Mouse (Mus musculus) embryo, embryonic 11 days (tissue): ENCODE results near the gene Angptl4.

Source experiments
- DNase-seq: peaks from one replicate; pipeline ENCODE4 v3.0.0-alpha.2; 2015

The Angptl4 gene

DNA sequence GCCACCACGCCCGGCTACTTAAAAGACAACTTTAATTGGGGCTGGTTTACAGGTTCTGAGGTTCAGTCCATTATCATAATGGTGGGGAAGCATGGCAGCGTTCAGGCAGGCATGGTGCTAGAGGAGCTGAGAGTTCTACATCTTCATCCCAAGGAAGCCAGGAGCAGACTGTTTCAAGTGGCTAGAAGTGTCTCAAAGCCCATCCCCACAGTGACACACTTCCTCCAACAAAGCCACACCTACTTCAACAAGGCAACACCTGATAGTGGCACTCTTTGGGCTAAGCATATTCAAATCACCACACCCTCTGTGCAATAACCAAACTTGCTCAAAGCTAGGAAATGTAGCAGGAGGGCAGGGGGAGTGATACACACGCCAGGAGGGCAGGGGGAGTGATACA, 22.6 kb upstream of the Angptl4 start:
- DNase-seq, result no peak

DNA sequence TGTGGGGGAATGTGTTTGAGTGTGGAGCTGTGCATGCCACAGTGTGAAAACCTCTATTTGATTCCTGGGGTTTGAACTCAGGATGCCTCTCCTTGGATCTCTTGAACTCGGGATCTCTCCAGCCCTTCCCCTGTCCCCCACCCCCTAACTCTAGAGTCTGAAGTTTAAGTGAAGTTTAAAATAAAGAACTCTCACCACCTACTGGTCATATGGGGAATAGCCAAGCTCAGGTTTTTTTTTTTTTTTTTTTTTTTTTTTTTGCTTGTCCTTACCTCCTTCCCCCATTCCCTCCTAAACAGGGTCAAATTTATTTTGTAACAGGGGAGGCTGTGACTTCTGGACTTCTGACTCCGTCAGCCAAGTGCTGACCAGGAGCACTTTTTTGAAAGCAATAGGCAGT, 20.6 kb upstream of the Angptl4 start:
- peak; percentile 67 for DNase-seq

DNA sequence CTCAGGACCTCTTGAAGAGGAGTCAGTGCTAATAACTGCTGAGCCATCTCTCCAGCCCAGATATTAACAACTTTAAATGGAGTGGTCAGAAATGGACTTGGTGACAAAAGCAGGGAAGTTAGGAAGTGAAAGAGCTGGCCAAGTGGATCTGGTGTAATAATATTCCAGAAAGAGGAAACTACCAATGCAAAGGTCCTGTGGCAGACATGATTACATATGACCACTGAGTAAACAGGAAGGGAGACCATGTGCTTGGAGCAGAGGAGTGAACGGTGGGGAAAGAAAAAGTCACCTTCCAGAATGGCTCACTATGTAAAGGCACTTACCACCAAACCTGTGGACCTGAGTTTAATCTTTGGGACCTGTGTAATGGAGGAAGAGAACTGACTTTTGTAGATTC, 17.6 kb upstream of the Angptl4 start:
- no peak for DNase-seq

DNA sequence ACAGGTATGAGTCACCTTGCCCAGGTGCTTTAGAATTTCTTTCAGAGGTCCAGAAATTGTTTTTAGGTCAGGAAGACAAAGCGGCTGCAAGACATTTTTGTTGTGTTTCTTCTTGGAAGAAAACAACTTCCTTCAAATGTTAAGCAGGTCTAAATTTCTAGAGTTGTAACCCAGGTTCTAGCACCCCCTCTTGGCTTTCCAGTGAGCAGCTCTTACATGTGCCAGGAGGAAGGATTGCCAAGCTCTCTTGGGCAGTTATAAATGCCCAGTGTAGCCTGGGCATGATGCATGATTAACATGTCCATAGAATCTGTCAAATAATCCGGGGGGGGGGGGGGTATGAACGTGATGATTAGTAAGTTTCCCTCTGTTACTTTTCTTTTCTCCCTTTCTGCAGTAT, 16.7 kb upstream of the Angptl4 start:
- no peak for DNase-seq

DNA sequence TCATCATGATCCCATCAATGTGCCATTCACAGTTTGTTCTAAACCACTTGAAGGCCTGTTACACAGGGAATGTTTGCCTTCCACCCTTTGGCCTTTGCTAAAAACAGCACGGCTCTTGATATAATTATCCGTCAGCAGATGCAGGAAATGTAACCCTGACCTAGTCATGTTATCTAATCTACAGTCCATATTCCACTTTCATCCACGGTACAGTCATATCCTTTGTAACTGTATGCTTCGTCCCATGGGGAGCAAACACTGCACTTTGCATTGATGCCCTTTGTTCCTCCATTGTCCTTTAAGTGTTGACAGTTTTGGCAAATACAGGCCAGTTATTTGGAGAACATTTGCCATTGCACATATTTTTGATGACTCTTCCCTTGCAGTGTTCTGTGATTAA, 7.1 kb upstream of the Angptl4 start:
- DNase-seq, result no peak

DNA sequence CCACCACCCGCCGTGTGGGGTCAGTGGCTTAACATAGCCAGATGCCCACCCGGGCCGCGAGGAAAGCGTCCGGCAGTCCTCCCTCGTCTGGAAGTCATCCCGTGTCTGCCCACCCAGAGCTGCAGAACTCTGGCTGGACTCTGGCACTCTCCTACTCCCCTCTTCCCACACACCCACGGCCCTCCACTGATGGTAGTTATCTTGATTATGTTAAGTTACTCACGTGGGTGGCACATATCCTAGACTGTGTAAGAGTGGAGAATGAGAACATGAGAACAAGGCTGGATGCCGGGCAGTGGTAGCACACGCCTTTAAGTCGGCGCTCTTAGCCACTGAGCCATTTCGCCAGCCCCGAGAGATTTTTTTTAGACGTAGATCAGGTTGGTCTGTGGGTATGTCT, 4.7 kb upstream of the Angptl4 start:
- no peak for DNase-seq

DNA sequence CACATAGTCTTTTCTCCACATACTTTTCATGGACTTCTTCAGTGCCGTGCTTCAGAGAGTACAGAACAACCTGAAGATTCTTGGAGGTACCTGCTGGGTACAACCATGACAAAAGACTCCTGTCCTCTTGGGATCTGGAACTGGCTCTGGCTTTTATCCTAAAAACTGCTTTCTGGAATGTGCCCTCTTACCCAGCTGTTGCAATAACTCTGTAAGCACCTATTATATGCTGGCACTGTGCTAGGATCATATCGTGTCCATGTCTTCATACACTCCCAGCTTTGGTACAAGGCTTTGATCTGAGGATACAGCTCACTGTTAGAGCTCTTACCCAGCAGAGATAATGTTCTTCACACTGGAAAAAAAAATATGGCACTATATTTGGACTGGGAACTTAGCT, 3.3 kb upstream of the Angptl4 start:
- DNase-seq, result no peak

DNA sequence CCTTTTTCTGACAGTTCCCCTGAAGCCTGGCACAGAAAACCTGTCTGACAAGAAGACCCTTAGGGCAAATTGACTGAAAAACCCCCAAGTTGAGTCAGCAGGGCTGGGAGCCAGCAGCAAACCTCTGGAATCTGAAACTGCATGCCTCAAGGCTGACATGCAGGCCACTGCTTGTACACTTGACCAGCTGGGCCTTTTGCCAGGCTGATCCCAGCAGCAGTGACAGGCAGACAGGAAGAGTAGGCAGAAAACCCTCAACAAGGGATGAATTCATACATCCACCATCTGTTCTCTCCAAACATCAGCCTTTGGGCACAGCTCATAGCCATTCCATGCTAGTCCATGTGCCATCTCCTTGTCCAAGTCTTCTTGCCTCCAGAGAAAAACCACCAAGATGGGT, 1.8 kb upstream of the Angptl4 start:
- peak; percentile 27 for DNase-seq

DNA sequence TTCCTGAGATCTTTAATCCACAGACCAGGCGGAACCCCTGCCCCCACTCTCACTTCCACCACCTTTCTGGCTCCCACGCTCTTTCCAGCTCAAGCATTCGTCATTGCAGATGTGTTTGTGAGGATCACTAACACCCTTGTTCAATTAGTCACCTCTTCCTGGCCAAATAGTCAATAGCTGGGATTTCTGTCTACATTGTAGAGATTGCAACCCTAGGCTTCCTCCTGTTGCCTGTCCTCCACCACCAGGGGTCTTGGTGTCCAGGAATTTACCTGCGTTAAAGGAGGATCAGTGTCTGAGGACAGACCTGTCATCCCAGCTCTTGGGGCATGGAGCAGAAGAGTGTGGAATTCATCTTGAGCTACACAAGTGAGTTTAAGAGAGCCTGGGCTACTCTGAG, 437 bp upstream of the Angptl4 start:
- DNase-seq, result peak; percentile 12

DNA sequence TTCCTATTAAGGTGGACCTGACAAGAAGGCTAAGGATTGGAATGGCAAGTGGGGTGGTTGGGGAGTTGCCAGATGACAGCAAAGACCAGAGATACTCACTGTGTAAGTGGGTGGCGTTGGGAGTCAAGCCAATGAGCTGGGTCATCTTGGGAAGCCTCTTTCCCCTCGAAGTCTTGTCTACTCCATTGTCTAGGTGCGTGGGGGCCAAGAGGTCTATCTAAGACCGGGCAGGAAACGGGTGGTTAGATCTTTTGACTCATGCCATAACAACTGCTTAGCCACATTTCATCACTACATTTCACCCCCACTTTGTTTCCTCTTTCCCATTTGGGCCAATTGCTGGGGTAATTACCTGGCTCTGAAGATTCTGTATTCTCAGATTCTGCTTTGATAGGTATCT, 1.2 kb downstream of the Angptl4 start:
- no peak for DNase-seq

DNA sequence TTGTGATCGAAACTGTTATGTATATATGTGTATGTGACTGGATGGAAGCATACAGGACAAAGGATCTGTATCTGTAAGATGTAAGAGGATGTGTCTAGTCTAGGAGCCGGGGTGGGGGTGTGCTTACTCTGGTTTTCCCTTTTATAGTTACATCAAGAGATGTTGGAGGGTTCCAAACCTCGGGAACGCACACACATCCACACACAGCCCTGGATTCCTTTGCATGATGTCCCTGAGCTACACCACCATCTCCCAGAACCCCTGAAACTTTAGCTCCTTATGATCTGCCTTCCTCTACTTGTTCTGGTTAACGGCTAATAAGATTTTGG, 1.7 kb downstream of the Angptl4 start:
- no peak for DNase-seq

DNA sequence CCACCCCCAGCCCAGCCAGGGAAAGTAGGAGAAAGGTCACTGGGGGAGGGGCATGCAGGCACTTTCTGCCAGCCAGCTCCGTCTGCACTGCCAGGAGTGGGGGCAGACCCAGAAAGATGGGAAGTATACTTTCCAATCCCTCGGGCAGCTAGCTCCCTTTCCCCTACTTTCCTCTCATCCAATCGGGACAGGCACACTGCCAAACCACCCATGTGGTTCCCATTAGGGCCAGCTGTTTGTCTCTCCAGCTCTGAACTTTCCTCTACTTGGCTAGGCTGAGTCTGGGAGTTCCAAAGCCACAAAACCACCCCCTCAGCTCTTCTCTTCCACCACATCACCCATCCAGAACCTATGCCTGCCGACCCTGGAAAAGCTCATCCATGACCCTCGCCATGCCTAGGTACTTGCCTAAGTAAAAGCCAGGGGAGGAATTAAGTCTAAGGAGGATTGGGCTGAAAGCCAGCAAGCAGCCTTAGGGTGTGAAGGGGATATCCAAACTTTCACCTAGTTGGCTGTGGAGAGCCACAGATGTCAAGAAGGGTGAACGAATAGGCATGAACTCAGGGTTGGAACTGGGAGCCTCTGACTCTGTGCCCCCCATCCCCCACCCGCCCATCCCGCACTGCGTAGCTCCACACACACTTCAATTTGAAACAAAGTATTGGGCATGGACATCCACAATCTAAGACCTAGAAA, 2.2 kb downstream of the Angptl4 start:
- peak; percentile 87 for DNase-seq

DNA sequence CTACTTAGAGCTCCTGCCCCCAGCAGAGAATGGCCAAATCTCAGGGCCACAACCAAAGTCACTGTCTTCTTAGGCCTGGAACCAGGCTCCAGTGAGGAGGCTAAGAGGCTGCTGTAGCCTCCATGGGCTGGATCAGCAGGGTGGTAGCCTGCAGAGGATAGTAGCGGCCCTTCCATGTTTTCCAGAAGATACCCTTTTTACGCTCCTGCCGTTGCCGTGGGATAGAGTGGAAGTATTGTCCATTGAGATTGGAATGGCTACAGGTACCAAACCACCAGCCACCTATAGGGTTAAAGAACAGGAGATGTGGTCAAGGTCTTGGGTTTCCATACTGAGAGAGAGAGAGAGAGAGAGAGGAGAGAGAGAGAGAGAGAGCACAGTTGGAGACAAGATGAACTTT, 6.3 kb downstream of the Angptl4 start:
- no peak for DNase-seq

DNA sequence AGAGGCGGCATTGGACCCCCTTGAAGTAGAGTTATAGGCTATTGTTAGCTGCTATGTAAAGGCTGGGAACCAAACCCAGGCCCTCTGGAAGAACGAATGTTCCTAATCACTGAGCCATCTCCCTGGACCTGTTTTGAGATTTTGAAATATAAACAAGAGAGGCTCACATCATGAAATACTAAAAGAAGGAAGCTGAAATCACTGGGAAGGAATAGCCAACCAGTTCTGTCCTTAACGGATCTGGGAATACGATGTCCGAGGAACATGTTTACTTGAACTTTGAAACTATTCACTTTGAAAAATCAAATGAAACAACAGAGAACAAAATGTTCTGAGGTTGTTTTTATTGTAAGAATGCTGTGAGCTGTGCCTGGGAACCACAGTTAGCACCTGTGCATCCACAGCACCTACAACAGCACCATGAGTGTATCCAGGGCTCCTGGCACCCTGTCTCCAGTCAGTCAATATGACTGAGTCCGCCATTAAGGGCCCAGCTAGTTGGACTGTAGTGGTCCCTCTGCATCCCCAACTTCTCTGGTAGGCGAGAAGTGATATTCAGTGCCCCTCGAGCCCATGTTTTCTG, 7.0 kb downstream of the Angptl4 start:
- no peak for DNase-seq

DNA sequence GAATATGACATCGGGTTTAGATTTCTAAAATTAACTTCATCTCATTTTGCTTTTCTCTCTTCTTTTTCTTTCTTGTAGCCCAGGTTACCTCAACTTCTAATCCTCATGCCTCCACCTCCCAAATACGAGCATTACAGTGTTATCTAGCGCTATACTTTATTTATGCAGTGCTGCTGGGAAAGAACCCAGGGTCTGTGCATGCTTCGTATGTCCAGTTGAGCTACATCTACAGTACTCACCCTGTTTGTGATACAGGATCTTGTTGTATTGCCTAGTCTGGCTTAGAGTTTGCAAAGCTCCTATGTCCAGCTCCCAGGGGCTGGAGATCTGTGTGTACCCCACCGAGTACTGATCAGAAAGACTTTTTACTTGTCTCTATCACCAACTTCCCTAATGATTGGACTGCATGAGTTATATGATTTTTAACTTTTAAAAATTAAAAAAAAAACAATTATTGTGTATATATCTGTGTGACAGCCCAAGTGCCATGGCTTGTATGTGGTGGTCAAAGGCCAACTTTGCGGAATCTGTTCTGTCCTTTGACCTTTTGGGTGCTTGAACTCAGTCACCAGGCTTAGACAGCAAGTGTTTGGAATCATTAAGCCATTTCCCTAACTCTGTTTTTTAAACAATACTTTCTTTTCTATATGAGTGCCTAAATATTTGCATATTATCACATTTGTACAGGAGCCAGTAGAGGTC, 7.6 kb downstream of the Angptl4 start:
- no peak for DNase-seq

DNA sequence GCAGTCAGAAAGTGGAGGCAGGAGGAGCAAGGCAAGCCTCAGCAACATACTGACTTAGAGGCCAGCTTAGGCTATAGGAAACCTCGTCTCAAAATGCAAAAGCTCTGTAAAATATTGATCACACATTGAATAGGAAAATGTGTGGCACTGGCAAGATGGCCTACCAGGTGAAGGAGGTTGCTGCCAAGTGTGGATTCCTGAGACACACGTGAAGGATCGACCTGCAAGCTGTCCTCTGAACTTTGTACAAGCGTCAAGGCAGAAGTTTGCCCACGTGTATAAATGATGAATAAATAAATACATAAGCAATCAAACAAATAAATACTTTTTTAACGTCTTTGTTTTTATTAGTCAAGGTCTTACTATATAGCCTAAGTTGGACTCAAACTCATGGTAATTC, 8.2 kb downstream of the Angptl4 start:
- DNase-seq, result no peak

DNA sequence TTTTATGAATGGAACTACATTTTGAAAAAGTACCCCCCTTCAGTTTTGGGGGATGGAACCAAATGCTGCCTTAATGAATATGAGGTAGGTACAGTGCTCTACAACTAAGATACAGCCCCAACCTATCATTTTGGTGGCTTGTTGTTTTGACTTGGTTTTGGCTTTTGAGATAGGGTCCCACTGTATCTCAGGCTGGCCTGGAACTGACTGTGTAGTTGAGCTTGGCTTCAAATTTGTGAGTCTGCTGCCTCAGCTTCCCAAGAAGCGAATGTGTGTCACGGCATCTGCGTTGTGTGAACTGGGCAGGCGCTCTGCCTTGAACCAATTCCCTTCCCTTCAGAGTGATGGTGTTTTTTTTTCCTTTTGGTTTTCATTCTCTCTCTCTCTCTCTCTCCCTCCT, 10.0 kb downstream of the Angptl4 start:
- no peak for DNase-seq

DNA sequence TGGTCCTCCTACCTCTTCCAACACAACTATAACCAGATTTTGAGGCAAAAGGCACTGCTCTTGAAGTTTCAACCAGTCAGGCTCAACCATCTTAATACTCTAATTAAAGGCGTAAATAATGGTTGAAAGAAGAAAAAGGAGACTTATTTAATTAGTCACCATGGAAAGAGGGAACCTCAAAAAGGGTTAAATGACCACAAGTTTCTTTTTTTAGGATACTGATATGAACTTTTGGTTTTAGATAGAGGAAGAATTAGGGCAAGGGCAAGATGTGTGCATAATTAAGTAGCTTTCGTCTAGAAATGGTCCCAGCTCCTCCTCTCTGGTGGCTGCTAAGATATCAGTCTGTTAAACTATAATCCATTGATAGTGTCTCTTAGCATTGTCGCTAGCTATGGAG, 15.2 kb downstream of the Angptl4 start:
- no peak for DNase-seq

DNA sequence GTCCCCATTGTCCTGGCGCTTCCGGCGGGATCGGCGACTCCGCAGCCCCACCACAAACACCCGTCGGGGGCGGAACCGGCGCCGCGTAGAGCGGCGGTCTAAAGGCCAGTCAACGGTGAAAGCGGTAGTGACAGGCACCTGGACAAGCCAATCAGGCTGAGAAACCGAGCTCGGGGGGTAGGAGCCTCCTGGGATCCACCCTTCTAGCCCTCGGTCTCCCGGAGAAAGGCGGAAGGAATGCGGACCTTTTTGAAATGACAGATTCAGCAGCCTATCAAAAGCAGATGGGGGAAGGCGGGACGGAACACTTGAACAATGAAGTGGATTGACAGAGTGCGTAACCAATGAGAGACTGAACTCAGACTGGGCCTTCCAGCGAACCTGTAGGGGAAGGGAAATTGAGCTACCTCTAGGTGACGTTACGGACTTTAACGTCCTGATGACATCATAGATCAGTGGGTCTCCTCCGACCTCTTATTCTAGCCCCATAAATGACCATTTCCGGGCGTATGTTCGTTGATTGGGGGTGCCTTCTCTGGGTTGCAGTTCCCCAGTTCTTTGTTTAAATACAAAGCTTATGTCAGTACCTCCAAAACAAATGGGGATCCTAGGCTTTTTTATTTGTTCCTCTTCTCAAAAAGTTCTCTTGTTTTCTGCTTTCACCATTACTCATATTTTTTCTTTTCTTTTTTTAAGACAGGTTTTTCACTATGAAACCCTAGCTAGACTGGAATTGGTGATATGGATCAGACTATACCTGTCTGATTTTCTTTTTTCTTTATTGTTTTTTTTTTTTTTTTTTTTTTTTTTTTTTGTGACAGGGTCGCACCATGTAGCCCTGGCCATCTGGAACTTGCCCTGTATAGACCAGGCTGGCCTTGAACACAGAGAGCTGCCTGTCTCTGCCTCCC, 21.1 kb downstream of the Angptl4 start, which contains the start of gene Rab11b:
Rab11b (minus strand) TSS at position 276 of the 911 bp plus-strand sequence.
- peak; percentile 99 for DNase-seq

DNA sequence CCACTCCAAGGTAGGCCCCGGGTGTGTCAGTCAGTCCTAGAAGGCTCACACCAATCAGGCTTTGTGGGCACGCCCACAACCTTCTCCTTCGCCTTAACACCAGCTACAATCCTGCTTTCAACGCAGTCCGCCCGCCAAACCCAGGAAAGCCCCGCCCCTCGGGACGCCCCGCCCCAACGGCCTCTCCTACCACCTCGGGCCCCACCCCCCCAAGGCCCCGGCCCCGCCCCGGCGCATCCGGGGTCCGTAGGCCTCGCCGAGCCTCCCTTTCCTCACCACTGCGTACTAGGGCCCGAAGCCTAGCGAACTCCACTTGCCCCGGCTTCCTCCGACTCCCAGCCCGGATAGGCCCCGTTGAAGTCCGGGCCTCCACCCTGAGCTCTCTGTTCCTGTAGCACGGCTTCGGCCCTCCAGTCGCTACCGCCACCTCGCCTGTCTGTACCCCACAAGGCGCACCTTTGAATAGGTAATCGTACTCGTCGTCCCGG, 21.8 kb downstream of the Angptl4 start:
- peak; percentile 93 for DNase-seq

DNA sequence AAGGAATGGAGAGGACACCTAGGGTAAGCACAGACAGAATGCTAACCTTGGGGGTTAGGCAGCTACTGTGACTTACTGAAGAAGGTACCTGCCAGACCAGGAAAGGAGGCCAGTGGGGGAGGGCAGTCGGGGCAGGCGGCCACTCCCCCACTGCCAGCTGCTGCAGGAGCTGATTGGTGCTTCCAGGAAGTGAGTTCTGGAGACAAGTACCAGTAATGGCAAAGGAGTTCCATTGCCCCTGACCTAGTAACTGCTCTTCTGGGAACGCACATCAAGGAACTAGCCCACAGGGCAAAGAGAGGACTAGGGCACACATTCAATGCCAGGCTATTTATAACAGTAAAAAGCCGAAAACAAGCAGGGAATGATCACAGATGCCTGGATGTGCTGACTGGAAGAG, 24.4 kb downstream of the Angptl4 start:
- DNase-seq, result no peak

DNA sequence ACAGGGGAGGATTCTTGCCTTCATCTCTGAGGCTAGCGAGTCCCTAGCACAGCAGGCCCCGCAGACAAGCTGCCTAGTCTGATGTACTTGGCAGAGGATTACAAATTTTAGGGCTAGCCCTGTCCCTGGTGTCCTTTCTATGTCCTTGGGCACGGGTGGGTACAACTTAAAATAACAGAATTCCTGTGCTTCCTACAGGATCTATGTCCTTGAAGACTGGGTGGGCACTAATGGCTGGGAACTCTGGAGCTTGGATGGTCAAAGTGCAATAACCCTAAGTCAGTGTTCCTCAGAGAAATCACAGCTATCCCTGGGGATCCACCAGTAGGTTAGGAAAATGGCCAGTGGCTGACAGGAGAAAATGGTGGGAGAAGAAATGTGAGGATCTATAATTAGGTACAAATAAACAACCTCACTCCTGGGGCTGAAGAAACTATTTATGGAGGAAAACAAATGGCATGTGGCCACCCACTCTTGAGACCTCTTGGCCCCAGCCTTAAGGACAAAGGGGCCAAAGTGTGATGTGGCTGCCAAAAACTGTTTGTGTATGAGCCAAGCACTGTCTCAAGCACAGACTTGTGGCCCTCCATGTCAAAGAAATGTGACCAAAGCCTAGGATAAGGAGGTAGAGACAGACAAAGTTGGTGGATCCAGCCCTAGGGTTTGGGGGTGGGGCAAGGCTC, 25.4 kb downstream of the Angptl4 start:
- no peak for DNase-seq
